Mouse (Mus musculus): ENCODE measurements around the gene Galns.

GRCm38 (mm10) chr8:122586171-122586570 is 25.1 kb downstream of the Galns start:
- TF ChIP-seq POLR2A (IDR thresholded peaks at IDR 0.05; ENCODE audit: low read depth, low read length) = no peak
- no peak for TF ChIP-seq CTCF (IDR thresholded peaks at IDR 0.05; ENCODE audit: extremely low read depth, insufficient read length, insufficient replicate concordance, low read depth, low read length)
